Mouse (Mus musculus): Measurements from ENCODE around the gene Btrc.

DNA sequence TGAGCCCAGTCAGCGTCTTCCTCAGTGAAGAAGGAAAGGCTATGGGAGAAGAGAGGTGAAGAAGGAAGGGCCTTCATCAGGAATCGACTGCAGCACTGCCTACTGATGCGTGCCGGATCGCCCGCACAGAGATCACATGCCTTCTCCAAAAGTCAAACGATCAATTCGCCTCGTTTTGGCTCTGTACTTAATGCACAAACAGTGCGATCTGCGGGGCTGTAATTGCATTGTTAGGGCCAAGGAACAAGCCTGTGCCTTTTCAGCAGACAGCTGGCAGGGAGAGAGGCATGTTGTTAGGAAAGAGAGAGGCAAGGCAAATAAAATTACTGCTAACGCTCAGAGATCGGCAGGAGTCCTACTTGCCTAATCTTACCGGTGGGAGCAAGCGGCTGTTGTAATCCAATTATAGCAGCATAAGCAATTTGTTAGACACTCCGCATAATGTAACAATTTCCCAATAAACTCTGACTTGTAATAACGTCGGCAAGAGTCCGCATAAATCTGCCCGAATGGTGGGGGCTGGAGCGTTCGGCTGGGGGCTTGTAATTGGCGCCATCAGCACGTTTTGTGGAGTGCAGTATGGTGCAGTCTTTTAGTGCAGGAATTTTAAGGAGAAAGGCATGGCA is 112.5 kb downstream of the Btrc start:
- no peak for TF ChIP-seq POLR2A (IDR thresholded peaks at IDR 0.05; ENCODE audit: control insufficient read depth, extremely low read depth, insufficient read depth, low read length, poor library complexity)
- no peak for TF ChIP-seq CTCF (IDR thresholded peaks at IDR 0.05; ENCODE audit: borderline replicate concordance, control insufficient read depth, extremely low read depth, insufficient read depth, low read length, poor library complexity)

All from thymus, adult 2 months (tissue).